Mouse (Mus musculus): ENCODE results near the gene Gdpd1. TPM values are rescaled to one million over a fixed set of nuclear protein-coding genes. Genes with fewer than 3 reads are reported as not detected.

The Gdpd1 gene
- 156 and 163 TPM in 2 replicates for polyA plus RNA-seq (2015; fragmentation: Nextera tagmentation; extraction: Ambion mirVana)

GRCm38 (mm10) chr11:87073866-87074440 is at the start of gene Gdpd1:
Gene Gdpd1, minus strand, starts transcription at chr11:87074062.
- Histone ChIP-seq H3K4me3 (peak within 1 kb of the TSS; percentile 82), H3K27me3 (no peaks in the 10 kb centered on the region), H3K4me1 (replicated peaks) (peaks cover 40% of the 10 kb centered on the region), H3K27ac (replicated peaks) (peak within 1 kb of the TSS; percentile 96), H3K4me2 (peak within 1 kb of the TSS; percentile 62), H3K9ac (peak within 1 kb of the TSS; percentile 80), H3K9me3 (no peaks in the 10 kb centered on the region), H3K36me3 (peaks cover 17% of the 10 kb centered on the region)
- peak; percentile 97 for ATAC-seq (ENCODE audit: low FRiP score, low read depth)
- WGBS: under 1% methylated on average over 43 of the region's 43 CpGs

- no peak for ATAC-seq (ENCODE audit: low FRiP score, low read depth)
- Histone ChIP-seq H3K36me3 (peaks cover 56% of the 10 kb centered on the region), H3K4me2 (no peak overlapping the region), H3K4me3 (no peak overlapping the region), H3K9ac (no peak overlapping the region), H3K27me3 (no peaks in the 10 kb centered on the region), H3K4me1 (replicated peaks) (peaks cover 7% of the 10 kb centered on the region; the same call in 1 of the 2 replicates), H3K27ac (replicated peaks) (no peak overlapping the region), H3K9me3 (no peaks in the 10 kb centered on the region)
- 81% methylated on average over 8 of the region's 8 CpGs for WGBS
Observed at GRCm38 (mm10) chr11:87121864-87122263, 48.0 kb upstream of the Gdpd1 start.

GRCm38 (mm10) chr11:87110172-87110909 is 36.5 kb upstream of the Gdpd1 start:
- Histone ChIP-seq H3K4me3 (peak overlapping the region; percentile 86), H3K9me3 (no peaks in the 10 kb centered on the region), H3K36me3 (no peaks in the 10 kb centered on the region), H3K27me3 (no peaks in the 10 kb centered on the region), H3K4me2 (peak overlapping the region; percentile 68), H3K27ac (replicated peaks) (peak overlapping the region; percentile 96), H3K4me1 (replicated peaks) (peaks cover 24% of the 10 kb centered on the region), H3K9ac (peak overlapping the region; percentile 87)
- no peak for ATAC-seq (ENCODE audit: low FRiP score, low read depth)
- WGBS: 8% methylated on average over 9 of the region's 9 CpGs

GRCm38 (mm10) chr11:87109519-87110171 is 35.8 kb upstream of the Gdpd1 start:
- no peaks in the 10 kb centered on the region for H3K9me3 ChIP-seq
- WGBS: 0% methylated on average over 42 of the region's 42 CpGs
- peak overlapping the region; percentile 87 for H3K9ac ChIP-seq
- no peak for ATAC-seq (ENCODE audit: low FRiP score, low read depth)
- H3K4me1 ChIP-seq (replicated peaks): peaks cover 24% of the 10 kb centered on the region
- H3K4me2 ChIP-seq: peak overlapping the region; percentile 68
- H3K27ac ChIP-seq (replicated peaks): peak overlapping the region; percentile 96
- peak overlapping the region; percentile 86 for H3K4me3 ChIP-seq
- no peaks in the 10 kb centered on the region for H3K27me3 ChIP-seq
- H3K36me3 ChIP-seq: no peaks in the 10 kb centered on the region

- H3K4me1 ChIP-seq (replicated peaks): peaks cover 24% of the 10 kb centered on the region
- ATAC-seq (ENCODE audit: low FRiP score, low read depth): peak; percentile 100
- no peaks in the 10 kb centered on the region for H3K36me3 ChIP-seq
- no peaks in the 10 kb centered on the region for H3K27me3 ChIP-seq
- WGBS: under 1% methylated on average over 40 of the region's 40 CpGs
- peak within 1 kb of the TSS; percentile 86 for H3K4me3 ChIP-seq
- no peaks in the 10 kb centered on the region for H3K9me3 ChIP-seq
- peak within 1 kb of the TSS; percentile 68 for H3K4me2 ChIP-seq
- peak within 1 kb of the TSS; percentile 96 for H3K27ac ChIP-seq (replicated peaks)
- H3K9ac ChIP-seq: peak within 1 kb of the TSS; percentile 87
Observed at GRCm38 (mm10) chr11:87108755-87109518, 35.1 kb upstream of the Gdpd1 start, which contains the start of gene Ska2. Gene Ska2, plus strand, starts transcription at chr11:87109234.

GRCm38 (mm10) chr11:87108409-87108754 is 34.5 kb upstream of the Gdpd1 start, which contains the start of gene Prr11:
Gene Prr11, minus strand, starts transcription at chr11:87108708.
- H3K27me3 ChIP-seq: no peaks in the 10 kb centered on the region
- peaks cover 24% of the 10 kb centered on the region for H3K4me1 ChIP-seq (replicated peaks)
- no peaks in the 10 kb centered on the region for H3K36me3 ChIP-seq
- no peak for ATAC-seq (ENCODE audit: low FRiP score, low read depth)
- 0% methylated on average over 14 of the region's 14 CpGs for WGBS
- H3K27ac ChIP-seq (replicated peaks): peak within 1 kb of the TSS; percentile 96
- H3K4me3 ChIP-seq: peak within 1 kb of the TSS; percentile 86
- H3K9ac ChIP-seq: peak within 1 kb of the TSS; percentile 87
- H3K4me2 ChIP-seq: peak within 1 kb of the TSS; percentile 68
- H3K9me3 ChIP-seq: no peaks in the 10 kb centered on the region

GRCm38 (mm10) chr11:87087142-87087541 is 13.3 kb upstream of the Gdpd1 start:
- no peaks in the 10 kb centered on the region for H3K9me3 ChIP-seq
- no peak for ATAC-seq (ENCODE audit: low FRiP score, low read depth)
- H3K4me1 ChIP-seq (replicated peaks): peaks cover 32% of the 10 kb centered on the region
- peak overlapping the region; percentile 82; the same call in 1 of the 2 replicates for H3K9ac ChIP-seq
- H3K27ac ChIP-seq (replicated peaks): no peak overlapping the region
- H3K27me3 ChIP-seq: no peaks in the 10 kb centered on the region
- WGBS: 73% methylated on average over 2 of the region's 2 CpGs
- peak overlapping the region; percentile 90 for H3K4me2 ChIP-seq
- peaks cover 21% of the 10 kb centered on the region for H3K36me3 ChIP-seq
- peak overlapping the region; percentile 88 for H3K4me3 ChIP-seq

GRCm38 (mm10) chr11:87086290-87086984 is 12.6 kb upstream of the Gdpd1 start, which contains the start of gene Smg8:
Gene Smg8, minus strand, starts transcription at chr11:87086774.
- Histone ChIP-seq H3K27me3 (no peaks in the 10 kb centered on the region), H3K4me1 (replicated peaks) (peaks cover 34% of the 10 kb centered on the region), H3K27ac (replicated peaks) (peak within 1 kb of the TSS; percentile 70), H3K4me3 (peak within 1 kb of the TSS; percentile 88), H3K36me3 (peaks cover 25% of the 10 kb centered on the region), H3K9ac (peak within 1 kb of the TSS; percentile 82), H3K9me3 (no peaks in the 10 kb centered on the region), H3K4me2 (peak within 1 kb of the TSS; percentile 90)
- under 1% methylated on average over 43 of the region's 43 CpGs for WGBS
- peak; percentile 85 for ATAC-seq (ENCODE audit: low FRiP score, low read depth)

- Histone ChIP-seq H3K9me3 (no peaks in the 10 kb centered on the region), H3K4me1 (replicated peaks) (peaks cover 34% of the 10 kb centered on the region), H3K4me2 (peak overlapping the region; percentile 90), H3K4me3 (peak overlapping the region; percentile 88), H3K27ac (replicated peaks) (no peak overlapping the region), H3K27me3 (no peaks in the 10 kb centered on the region), H3K9ac (peak overlapping the region; percentile 82; the same call in 1 of the 2 replicates), H3K36me3 (peaks cover 27% of the 10 kb centered on the region)
- WGBS: 92% methylated on average over 13 of the region's 13 CpGs
- no peak for ATAC-seq (ENCODE audit: low FRiP score, low read depth)
Observed at GRCm38 (mm10) chr11:87085461-87085860, 11.6 kb upstream of the Gdpd1 start.

- H3K9ac ChIP-seq: no peak overlapping the region
- peak overlapping the region; percentile 90; the same call in 1 of the 2 replicates for H3K4me2 ChIP-seq
- H3K4me1 ChIP-seq (replicated peaks): peaks cover 39% of the 10 kb centered on the region
- peaks cover 40% of the 10 kb centered on the region for H3K36me3 ChIP-seq
- no peak overlapping the region for H3K27ac ChIP-seq (replicated peaks)
- WGBS: 74% methylated on average over 1 of the region's 1 CpGs
- H3K27me3 ChIP-seq: no peaks in the 10 kb centered on the region
- no peak overlapping the region for H3K4me3 ChIP-seq
- no peaks in the 10 kb centered on the region for H3K9me3 ChIP-seq
- ATAC-seq (ENCODE audit: low FRiP score, low read depth): no peak
Observed at GRCm38 (mm10) chr11:87083712-87084111, 9.8 kb upstream of the Gdpd1 start.

- ATAC-seq (ENCODE audit: low FRiP score, low read depth): peak; percentile 79
Observed at GRCm38 (mm10) chr11:87073343-87073865, 458 bp downstream of the Gdpd1 start.

More at GRCm38 (mm10) chr11:87073343-87073865, 458 bp downstream of the Gdpd1 start:
- Histone ChIP-seq H3K27ac (replicated peaks) (peak overlapping the region; percentile 96), H3K9ac (peak overlapping the region; percentile 80), H3K4me3 (peak overlapping the region; percentile 82), H3K36me3 (peaks cover 14% of the 10 kb centered on the region), H3K4me2 (peak overlapping the region; percentile 62), H3K4me1 (replicated peaks) (peaks cover 44% of the 10 kb centered on the region), H3K27me3 (no peaks in the 10 kb centered on the region), H3K9me3 (no peaks in the 10 kb centered on the region)
- WGBS: under 1% methylated on average over 24 of the region's 24 CpGs
